Mouse (Mus musculus): ENCODE measurements around the gene Kcnq5.

DNA sequence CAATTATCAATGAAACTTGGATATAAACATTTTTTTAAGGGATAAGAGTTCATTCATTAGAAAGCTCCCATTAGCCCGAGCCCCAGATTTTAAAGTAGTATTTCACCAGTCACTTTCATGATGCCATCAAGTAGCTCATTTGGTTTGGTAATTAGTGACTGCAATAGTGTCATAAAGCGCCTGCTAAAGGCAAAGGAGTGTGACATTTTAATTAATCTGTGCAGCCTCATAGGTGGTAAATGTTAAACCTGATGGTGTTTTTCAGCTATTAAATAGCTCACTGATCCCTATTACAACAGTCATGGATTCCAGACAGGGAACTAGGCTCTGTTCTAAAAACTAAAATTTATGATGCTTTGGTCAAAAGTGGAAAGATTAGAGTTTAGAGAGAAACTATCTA is 554.5 kb downstream of the Kcnq5 start:
- no peak for TF ChIP-seq CTCF (conservative IDR thresholded peaks at IDR 0.05; ENCODE audit: insufficient read depth, insufficient read length, low read depth, low read length)
- no peak for TF ChIP-seq POLR2A (IDR thresholded peaks at IDR 0.05; ENCODE audit: low read depth, low read length)

Data from kidney, adult 2 months (tissue).